Mouse (Mus musculus) adrenal gland, adult 18-20 months (tissue): Measurements from ENCODE around the gene Fndc9. TPM values are rescaled to one million over a fixed set of nuclear protein-coding genes. Genes with fewer than 3 reads are reported as not detected.

ENCODE experiments used
- DNase-seq, 2 experiments: peaks; one replicate each; pipeline ENCODE4 v3.0.0; 2021 to 2022; ENCODE audit warnings: low spot score in 2 of 2
- long read RNA-seq, 2 experiments: library from polyadenylated mRNA; stranded (forward); transcript quantifications; one replicate each; pipeline ENCODE4 v2.0.0; 2021
- total RNA-seq, 2 experiments: library from RNA; stranded (reverse); gene quantifications; 1 replicate in 1 of 2; 2 replicates in 1 of 2; pipeline ENCODE4 v1.2.3; 2021

The Fndc9 gene
- total RNA-seq: not detected
- long read RNA-seq, experiment 1: 0 reads
- long read RNA-seq, experiment 2: 0 reads

GRCm38 (mm10) chr11:46235334-46235733 lies at the start of gene Fndc9:
TSS of gene Fndc9 (plus strand) at chr11:46235531.
- DNase-seq: no peak

- no peak for DNase-seq
Measured at GRCm38 (mm10) chr11:46188283-46188682, 47.0 kb upstream of the Fndc9 start.

DNA sequence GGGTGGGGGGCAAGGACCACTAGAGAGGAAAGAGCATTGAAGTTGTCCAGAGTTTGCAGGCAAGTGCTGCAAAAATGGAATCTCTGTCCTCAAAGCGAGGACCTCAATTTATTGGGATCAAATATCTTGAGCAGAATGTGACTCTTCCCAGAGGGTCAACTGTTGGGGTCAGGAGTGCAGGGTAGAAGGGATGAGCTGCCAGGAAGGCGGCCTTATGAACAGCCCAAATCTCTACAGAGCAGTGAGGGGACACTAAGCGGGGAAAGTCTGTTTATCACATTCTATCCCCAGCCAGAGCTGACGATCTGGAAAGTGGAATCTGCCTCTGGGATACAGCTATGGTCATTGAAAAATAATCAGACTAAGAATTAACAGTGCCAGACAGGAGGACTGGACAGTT lies 41.2 kb upstream of the Fndc9 start:
- DNase-seq: no peak

DNA sequence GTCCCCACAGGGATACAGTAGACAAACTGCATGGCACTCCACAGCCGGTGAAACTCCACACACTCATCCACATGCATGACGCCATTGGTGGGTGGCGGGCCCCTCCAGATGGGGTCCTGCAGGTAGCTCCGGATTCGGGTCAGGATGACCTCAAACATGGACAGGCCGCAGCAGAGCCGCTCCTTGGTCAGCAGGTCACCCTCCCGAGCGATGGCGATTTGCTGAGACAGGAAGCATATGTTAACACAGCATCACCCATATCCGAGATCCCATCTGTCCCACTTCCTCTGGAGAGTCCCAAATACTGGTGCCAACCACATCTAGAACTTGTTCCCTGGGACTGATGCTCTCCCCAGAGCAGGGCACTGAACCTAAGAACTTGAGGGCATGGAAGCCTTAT lies 34.7 kb upstream of the Fndc9 start:
- no peak for DNase-seq

DNA sequence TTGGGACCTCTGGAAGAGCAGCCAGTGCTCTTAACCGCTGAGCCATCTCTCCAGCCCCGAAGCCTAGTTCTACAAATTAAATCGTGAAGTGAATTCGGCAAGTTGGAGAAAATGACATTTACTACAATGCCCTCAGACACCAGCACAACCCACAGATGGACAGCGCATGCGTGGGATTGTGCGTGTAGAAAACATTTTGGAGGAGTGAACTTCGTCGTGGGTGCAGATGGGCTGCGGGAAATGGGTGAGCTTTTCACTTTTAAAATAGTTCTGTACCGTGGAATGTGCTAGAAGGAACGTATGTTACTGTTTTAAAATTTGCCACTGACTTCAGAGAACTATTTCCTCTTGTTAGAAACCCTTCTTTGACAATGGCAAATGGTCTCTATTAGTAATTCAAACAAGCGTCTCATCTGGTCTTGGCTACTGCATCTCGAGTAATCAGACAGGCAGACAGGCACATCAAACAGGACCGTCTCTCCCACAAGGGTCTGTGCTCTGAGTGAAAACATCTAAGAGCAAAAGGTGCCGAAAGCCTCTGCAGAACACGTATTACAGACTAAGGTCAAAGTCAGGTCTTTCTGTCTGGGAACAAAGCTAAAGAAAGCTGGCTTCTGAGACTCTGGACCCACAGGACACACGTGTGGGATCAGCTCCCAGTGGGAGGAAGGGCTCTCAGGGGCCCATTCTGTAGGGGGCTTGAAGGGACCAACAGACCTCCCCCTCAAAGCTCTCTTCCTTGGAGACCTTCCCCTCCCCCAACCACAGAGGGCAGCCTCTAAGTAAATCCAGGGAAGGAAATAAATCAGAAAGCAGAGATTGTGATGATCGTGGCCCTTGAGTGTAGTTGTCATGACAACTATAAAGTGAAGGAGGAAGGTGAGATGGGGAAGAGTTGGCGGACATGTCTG lies 33.4 kb upstream of the Fndc9 start:
- DNase-seq: no peak

- no peak for DNase-seq
Measured at GRCm38 (mm10) chr11:46202547-46202887, 32.8 kb upstream of the Fndc9 start.

- no peak for DNase-seq
Measured at GRCm38 (mm10) chr11:46204841-46205240, 30.5 kb upstream of the Fndc9 start.

DNA sequence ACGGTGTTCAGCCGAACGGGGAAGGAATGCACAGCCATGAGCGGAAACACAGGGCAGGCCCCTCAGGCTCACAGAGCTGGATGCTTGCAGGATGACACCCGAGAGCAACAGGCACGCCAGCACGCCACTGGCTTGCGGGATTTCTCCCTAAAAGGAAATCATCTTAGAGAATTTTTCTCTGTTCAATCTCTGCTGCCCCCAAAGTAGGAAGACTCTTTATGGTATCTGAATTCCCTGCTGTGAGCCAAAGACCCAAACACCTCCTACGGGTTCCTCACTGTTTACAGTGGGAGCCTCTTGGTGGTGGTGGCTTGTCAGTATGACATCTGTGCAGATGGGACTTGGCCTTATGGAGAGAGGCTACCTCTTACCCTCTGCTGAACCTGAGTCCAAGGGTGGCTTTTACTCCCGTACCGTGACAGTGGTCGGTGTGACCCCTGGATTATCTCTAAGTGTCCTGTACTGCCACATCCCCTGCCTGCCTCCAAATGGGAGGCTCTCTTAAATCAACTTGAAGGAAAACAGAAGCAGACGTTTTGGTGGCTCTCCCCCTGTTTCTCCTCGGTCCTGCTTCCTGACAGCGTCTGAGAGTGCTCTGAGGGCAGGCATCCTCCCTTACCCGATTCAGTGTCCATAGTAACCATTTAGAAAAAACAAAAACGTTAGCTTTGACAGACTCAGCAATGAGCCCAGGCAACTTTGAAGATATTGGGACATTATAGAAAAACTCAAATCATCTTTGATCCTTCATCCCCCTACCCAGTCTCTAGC lies 29.5 kb upstream of the Fndc9 start:
- no peak for DNase-seq

DNA sequence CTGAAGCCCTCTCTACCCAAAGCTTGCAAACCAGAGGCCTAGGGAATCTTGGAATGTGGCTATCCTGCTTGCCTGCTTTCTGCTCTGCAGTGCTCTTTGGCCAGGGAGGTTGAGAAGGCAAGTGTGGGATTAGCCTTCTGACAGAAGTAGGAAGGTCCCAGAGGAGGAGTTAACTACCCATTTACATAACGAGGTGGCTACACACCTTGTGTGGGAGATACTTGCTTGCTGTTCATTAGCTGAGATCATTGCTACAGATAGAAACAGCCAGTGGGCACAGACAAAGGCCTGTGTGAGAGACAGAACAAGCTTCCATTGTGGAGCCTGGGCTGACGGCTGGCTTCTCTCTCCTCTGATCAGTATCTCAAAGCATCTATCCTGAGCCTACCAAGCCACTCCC lies 25.4 kb upstream of the Fndc9 start:
- DNase-seq: no peak

GRCm38 (mm10) chr11:46211858-46212257 lies 23.5 kb upstream of the Fndc9 start:
- no peak for DNase-seq

DNA sequence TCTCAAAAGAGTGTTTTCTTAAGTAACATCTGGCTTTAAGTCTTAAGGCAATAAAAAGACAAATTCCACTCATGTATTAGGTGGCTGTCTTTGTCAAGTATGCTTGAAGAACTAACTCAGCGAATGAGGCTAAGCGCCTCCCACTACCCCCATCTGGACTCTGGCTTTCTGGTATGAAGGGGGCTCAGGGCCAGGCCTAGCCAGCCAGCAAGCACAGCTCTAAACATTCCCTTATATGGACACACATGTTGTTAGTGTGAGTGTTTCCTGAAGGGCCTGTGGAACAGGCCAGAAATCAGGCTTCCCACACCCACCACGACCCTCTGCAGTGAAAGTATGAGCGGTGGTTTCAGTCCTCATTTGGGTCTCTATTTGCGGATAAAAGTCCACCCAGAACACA lies 21.5 kb upstream of the Fndc9 start:
- DNase-seq: no peak

- no peak for DNase-seq
Measured at GRCm38 (mm10) chr11:46214368-46215230, 20.7 kb upstream of the Fndc9 start.

DNA sequence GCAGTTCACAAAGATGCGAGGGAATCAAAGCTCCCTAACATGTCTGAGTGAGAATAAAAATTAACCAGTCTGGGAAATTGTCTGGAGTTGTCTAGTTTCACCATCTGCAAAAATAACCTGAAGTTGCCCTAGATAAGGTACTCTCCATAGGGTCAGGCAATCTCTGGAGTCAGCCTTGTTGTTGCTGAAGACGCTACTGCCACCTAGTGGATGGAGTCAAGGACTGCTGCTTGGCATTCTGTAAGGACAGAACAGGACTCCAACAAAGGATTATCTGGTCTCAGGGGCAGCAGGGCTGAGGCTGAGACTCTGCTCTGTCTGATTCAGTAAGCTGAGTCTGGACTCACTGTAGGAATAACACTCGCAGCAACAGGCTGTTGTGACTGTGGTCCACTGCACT lies 20.0 kb upstream of the Fndc9 start:
- DNase-seq: peak; percentile 33 to 34

DNA sequence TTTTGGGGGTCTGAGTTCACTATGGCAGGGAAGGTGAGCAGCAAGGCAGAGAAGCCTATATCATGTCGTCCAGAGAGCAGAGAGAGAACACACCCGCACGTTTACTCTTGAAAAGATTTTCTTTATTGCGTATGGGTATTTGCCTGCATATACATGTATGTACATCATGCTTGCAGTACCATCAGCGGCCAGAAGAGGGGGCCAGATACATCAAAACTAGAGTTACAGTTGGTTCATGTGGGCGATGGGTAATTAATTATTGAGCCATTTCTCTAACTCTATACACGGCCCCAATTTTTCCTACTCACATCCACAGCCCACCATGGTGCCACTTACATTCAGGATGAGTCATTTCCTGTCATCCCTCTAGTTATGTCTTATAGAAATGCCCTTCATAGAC lies 18.7 kb upstream of the Fndc9 start:
- peak in 1 of 2 experiments; percentile 36 for DNase-seq

GRCm38 (mm10) chr11:46217686-46218085 lies 17.6 kb upstream of the Fndc9 start:
- DNase-seq: no peak

GRCm38 (mm10) chr11:46218584-46218983 lies 16.7 kb upstream of the Fndc9 start:
- DNase-seq: no peak

DNA sequence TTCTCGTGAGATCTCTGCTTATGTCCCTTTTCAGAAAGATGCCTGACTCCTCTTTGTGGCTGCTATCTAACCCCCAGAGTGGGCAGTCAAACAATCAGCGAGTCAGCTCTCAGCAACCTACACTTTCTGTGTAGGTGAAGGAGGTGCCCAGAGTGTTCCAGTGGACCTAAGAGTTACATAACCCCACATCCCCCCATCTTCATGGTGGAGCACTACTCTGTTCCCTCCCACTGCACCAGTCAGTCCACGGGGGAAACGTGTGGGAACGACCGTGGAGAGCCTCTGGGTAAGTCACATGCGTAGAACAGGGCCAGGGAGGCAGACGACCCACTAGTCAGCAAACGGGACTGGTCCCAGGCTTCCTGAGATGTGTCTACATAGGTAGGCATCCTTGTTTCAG lies 16.0 kb upstream of the Fndc9 start:
- no peak for DNase-seq

DNA sequence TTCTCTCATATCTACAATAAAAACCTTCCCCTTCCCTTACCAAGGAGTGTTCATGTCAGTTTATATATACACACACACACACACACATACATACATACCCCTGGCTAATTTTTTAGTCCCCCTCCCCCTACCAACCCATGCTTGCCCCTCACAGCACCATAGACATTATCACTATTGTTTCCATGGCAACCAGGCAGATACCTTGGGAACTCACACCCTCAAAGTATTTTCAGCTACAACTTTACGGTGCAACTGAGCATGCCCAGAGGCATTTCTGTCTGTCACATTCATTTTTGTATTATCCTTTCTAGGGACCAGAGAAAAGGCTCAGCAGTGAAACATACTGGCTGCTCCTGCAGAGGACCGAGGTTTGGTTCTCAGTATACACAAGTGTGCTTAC lies 15.1 kb upstream of the Fndc9 start:
- DNase-seq: no peak

DNA sequence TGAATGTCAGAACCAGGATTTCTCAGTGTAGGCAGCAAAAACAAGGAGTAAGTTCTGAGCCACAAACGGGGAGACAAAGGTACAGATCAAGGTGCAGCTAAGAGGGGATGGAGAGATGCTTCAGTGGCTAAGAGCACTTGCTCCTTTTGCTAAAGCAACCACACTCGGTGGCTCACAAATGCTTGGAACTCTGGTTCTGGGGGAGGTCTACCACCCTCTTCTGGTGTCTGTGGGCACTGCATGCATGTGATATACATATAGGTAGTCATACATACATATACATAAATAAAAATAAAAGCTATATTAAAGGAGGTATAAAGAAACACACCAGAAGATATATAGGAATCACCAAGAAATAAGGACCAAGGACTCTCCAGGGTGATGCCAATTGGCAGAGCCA lies 11.8 kb upstream of the Fndc9 start:
- DNase-seq: no peak

GRCm38 (mm10) chr11:46225345-46225744 lies 10.0 kb upstream of the Fndc9 start:
- no peak for DNase-seq

DNA sequence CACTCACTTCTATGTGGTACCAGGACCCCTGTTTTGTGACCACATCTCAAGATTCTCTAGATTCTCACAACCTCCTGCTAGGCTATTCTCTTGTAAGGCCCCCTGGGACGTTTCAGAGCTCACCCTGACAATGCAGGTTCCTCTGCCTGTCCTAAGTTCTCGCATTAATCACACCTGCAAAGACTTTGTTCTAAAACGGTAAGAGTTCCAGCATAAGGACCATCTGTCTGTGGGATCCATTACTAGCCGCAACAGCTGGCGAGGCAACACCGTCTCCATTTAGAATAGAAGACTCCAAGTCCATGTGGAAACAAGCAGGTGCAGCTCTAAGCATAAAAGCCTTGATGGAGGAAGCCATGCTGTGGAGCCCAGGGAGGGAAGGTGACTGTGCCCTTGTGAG lies 5.1 kb upstream of the Fndc9 start:
- DNase-seq: no peak
